Mouse (Mus musculus) embryonic facial prominence, embryonic 14.5 days (tissue): ENCODE results near the gene Pphln1. TPM values are rescaled to one million over a fixed set of nuclear protein-coding genes. Genes with fewer than 3 reads are reported as not detected.

Experiments
- ATAC-seq: fragments of 200-750 bp; cut with Nextera tagmentation; 2 replicates; pipeline ENCODE4 v1.8.0; 2017; ENCODE audit warnings: low read depth, moderate number of reproducible peaks, moderate TSS enrichment
- DNase-seq: peaks from one replicate; pipeline ENCODE4 v3.0.0-alpha.2; 2015; ENCODE audit warnings: low spot score
- H3K27ac ChIP-seq: fragments of 300-500 bp; sonication (generic); replicated peaks from 2 replicates; pipeline ENCODE4 v1.5.1; 2014; ENCODE audit warnings: low read depth, mild to moderate bottlenecking, low read length, moderate library complexity
- H3K27me3 ChIP-seq: fragments of 300-500 bp; sonication (generic); replicated peaks from 2 replicates; pipeline ENCODE4 v1.6.1; 2014; ENCODE audit warnings: low read length; ENCODE audit not compliant: control insufficient read depth, insufficient read depth
- H3K36me3 ChIP-seq: fragments of 300-500 bp; sonication (generic); 2 replicates; pipeline ENCODE4 v1.6.1; 2014; ENCODE audit warnings: low read length, mixed read lengths; ENCODE audit not compliant: control insufficient read depth, insufficient read depth
- H3K4me1 ChIP-seq: fragments of 300-500 bp; sonication (generic); 2 replicates; pipeline ENCODE4 v1.6.1; 2014; ENCODE audit warnings: antibody characterized with exemption, low read length; ENCODE audit not compliant: control insufficient read depth, insufficient read depth
- H3K4me2 ChIP-seq: fragments of 300-500 bp; sonication (generic); 2 replicates; pipeline ENCODE4 v1.6.1; 2014; ENCODE audit warnings: low read depth, mild to moderate bottlenecking, low read length, moderate library complexity, mixed read lengths
- H3K4me3 ChIP-seq: fragments of 300-500 bp; sonication (generic); 2 replicates; pipeline ENCODE4 v1.5.1; 2014; ENCODE audit warnings: low read depth, mild to moderate bottlenecking, low read length
- H3K9ac ChIP-seq: fragments of 300-500 bp; sonication (generic); 2 replicates; pipeline ENCODE4 v1.6.1; 2014; ENCODE audit warnings: low read depth, mild to moderate bottlenecking, low read length, moderate library complexity, mixed read lengths
- H3K9me3 ChIP-seq: fragments of 300-500 bp; sonication (generic); 2 replicates; pipeline ENCODE4 v1.6.1; 2016; ENCODE audit warnings: low read length; ENCODE audit not compliant: control insufficient read depth
- WGBS: fragments of 180-500 bp; shearing (Covaris S2); extraction: QIAGEN DNeasy Blood & Tissue Kit; methylation state at CpG from one replicate; pipeline ENCODE4 v1.1.7; 2014; 5-methylcytosine and 5-hydroxymethylcytosine counted together
- polyA plus RNA-seq: library from polyadenylated mRNA; unstranded; fragments of >200 nt; fragmentation: Nextera tagmentation; extraction: Ambion mirVana; gene quantifications from 2 replicates; pipeline ENCODE4 v1.2.1, GENCODE M21; 2014

Gene Pphln1
- polyA plus RNA-seq, 1 experiment from 2014 or later: 21.6 TPM

DNA sequence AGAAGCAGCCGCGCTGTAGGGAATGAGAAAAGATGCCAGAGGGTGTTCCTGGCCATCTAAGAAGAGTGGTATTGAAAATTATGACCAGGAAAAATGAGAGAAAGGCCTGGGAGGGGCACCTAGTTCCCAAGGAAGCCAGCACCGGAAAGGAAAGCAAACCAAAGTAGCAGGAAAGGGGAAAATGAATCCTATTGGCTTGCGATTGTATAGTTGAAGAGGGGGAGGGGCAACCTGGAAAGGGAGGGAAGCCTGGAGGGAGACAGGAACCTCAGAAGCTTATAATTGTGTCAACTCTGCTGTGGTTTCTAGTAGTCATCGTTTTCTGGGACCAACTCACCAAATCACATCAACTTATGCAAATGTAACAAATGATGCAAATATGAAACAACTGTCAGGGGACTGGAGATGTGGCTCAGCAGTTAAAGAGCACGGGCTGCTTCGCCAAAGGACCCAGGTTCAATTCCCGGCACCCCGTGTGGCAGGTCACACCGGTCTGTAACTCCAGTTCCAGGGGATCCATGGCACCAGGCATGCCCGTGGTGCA, 118.9 kb downstream of the Pphln1 start:
- peaks cover 45% of the 10 kb centered on the region for H3K4me1 ChIP-seq
- peak overlapping the region; percentile 93 for H3K4me2 ChIP-seq
- H3K4me3 ChIP-seq: no peak overlapping the region
- ATAC-seq (no peak), DNase-seq (no peak)
- no peak overlapping the region for H3K9ac ChIP-seq
- no peaks in the 10 kb centered on the region for H3K36me3 ChIP-seq
- H3K27ac ChIP-seq: 0 out of 2 replicates have a peak overlapping the region, but pooled peaks have one; percentile 88
- no peaks in the 10 kb centered on the region for H3K9me3 ChIP-seq
- H3K27me3 ChIP-seq: no peaks in the 10 kb centered on the region
- 74% methylated on average over 11 of the region's 11 CpGs for WGBS

DNA sequence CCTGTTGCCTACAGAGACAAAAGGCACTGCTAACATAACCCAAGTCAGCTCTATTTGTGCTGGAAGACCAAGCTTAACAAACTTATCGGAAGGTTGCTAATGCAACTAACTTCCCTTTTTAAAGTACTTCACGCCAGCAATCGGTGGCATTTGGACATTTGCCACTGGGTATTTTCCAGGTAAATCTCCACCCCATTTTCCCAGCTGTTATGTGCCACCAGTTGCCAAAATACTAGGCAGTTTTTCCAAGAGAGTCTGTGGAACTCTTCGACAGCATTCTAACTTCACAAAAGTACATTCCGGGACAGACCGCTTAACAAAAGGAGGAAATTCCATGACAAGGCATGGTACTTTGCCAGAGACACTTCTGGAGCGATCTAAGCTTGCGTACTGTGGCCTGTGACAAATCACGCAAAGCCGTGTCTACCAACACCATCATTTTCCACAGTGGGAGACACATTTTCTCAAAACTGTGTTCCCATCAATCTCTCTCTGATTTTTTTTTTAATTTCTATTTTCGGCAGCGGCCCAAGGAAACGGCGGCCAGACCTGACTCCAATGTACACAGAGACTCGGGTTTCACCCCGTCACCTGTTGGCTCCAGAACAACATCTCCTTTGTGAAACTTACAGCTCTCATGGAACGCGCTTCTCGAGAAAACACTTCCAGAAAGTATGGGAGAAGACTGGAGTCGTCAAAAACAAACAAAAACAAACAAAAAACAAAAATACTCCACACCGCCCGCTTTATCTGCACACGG, 120.2 kb downstream of the Pphln1 start:
- no peaks in the 10 kb centered on the region for H3K36me3 ChIP-seq
- 4% methylated on average over 23 of the region's 23 CpGs for WGBS
- H3K9me3 ChIP-seq: no peaks in the 10 kb centered on the region
- DNase-seq (peak; percentile 86), ATAC-seq (peak; percentile 56)
- H3K4me1 ChIP-seq: peaks cover 41% of the 10 kb centered on the region
- peak overlapping the region; percentile 76 for H3K4me3 ChIP-seq
- peak overlapping the region; percentile 79 for H3K9ac ChIP-seq
- peak overlapping the region; percentile 93 for H3K4me2 ChIP-seq
- H3K27me3 ChIP-seq: no peaks in the 10 kb centered on the region
- H3K27ac ChIP-seq: peak overlapping the region; percentile 88

DNA sequence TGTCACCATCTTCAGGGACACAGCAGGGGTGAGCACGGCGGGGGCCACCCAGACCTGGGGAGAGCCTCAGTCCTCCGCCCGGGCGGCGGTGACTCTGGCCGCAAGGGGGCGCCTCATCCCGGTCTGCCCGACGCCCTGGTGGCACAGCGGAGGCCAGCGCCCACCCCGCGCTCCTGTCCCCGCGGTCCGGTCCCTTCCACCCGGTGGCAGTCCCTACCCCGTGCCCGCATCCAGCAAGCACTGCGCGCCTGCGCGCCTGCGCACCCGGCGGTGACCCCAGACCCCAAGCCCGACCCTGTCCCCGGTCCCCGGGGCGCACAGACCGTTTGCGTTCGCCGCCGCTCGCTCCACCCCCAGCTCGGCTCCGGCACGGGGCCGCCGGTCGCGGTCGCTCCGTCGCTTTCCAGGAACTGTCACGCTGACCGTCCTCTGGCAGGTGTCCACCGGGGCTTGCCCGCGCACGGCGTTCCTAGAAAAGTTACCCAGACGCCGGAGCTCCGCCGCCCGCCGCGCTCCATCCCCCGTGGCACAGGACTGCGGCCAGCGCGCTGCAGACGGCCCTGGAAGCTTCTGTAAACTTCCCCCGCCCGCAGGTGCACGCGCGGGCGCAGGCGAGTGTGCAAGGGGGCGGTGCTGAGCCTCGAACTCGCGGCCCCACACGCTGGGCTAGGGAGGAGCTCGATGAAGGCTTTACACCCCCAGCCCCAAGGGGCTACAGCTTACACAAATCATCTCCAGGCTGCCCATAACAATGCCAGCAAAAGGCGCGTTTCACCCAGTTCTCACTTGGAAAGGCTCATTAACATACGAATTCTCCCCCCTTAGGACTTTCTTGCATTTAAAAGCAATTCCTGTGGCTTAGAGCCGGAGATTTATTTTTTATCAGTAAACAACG, 121.0 kb downstream of the Pphln1 start:
- Histone ChIP-seq H3K27ac (peak overlapping the region; percentile 88), H3K9ac (peak overlapping the region; percentile 79), H3K36me3 (no peaks in the 10 kb centered on the region), H3K4me3 (peak overlapping the region; percentile 76), H3K27me3 (no peaks in the 10 kb centered on the region), H3K9me3 (no peaks in the 10 kb centered on the region), H3K4me1 (peaks cover 37% of the 10 kb centered on the region), H3K4me2 (peak overlapping the region; percentile 93)
- ATAC-seq (peak; percentile 87), DNase-seq (peak; percentile 81)
- under 1% methylated on average over 57 of the region's 85 CpGs for WGBS

DNA sequence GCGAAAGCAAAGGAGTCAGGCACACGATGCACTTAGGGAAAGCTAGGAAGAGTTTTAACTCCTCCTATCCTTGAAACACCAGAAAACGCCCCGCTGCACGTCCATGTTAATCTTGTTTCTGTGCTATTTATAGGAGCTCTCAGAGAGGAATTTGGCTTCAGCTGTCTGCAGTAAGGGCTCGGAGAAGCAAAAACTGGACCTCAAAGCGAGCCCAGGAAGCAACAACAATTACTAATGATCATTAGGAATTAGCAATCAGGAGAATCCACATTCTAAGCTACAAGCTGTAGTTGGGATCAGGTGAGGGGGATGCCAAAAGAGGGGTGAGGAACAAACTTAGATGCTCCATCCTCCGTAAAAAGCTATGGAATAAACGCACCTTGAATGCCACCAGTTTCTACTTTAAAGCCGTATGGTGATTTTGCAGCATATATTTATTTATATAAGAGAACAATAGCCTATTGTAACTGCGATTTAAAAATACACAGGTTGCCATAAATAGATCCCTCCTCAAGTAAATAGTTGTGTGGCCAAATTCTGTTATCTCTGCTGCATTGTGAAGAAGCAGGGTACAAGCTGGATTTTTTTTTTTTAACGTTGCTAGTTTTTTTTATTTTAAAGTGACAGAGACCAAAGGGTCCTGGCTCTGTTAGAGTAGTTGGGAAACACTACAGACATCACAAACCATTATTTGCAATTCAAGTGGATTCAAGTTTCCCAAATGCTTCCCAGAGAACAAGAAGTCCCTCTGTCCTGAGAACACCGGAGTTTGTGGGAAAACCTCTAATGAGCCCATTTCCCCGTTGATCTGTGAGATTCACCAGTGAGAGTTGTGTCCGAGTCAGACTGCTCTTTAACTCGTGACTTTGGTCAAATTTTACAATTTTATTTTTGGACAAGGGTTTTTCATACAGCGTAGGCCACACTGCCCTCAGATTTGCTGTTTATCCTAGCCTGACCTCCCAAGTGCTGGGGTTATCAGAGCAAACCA, 122.0 kb downstream of the Pphln1 start:
- Histone ChIP-seq H3K27ac (peak overlapping the region; percentile 88), H3K9me3 (no peaks in the 10 kb centered on the region), H3K27me3 (no peaks in the 10 kb centered on the region), H3K9ac (peak overlapping the region; percentile 79), H3K4me1 (peaks cover 30% of the 10 kb centered on the region), H3K36me3 (no peaks in the 10 kb centered on the region), H3K4me2 (peak overlapping the region; percentile 93), H3K4me3 (peak overlapping the region; percentile 76)
- WGBS: 7% methylated on average over 17 of the region's 17 CpGs
- ATAC-seq (no peak), DNase-seq (peak; percentile 89)

DNA sequence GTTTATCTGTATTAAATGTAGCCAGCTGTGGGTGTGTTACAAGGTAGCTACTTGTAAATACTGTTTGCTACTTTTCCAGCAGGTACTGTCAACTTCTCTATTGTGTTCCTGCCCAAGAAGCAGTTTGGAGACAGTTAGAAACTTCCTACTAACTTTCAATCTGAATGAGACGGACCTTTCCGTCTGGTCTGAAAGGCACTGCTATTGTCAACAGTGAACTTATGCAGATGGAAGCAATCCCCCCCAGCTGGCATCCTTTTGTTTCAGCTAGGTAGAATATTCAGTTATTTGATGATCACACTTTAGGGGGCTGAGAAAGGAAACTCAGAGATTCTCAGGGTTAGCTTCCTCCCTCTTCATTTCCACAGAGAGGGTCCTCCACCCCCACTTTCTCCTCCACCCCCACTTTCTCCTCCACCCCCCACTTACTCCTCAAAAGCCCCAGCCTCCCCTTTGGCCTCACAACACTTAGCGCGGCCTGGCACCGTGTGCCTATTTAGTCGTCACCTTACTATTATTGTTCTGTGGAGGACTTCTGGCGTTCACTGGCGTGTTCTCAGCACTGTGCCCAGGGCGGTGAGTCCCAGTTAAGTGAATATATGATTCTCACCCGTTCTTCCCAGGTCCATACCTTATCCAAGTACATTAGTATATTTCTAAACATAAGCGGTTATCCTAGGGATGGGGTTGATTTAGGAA, 123.1 kb downstream of the Pphln1 start:
- Histone ChIP-seq H3K27ac (no peak overlapping the region; the same call in 1 of the 2 replicates), H3K4me1 (peaks cover 30% of the 10 kb centered on the region), H3K4me2 (0 out of 2 replicates have a peak overlapping the region, but pooled peaks have one; percentile 93), H3K27me3 (no peaks in the 10 kb centered on the region), H3K36me3 (no peaks in the 10 kb centered on the region), H3K4me3 (no peak overlapping the region), H3K9me3 (no peaks in the 10 kb centered on the region), H3K9ac (no peak overlapping the region)
- 51% methylated on average over 11 of the region's 11 CpGs for WGBS
- no peak for ATAC-seq
- no peak for DNase-seq

DNA sequence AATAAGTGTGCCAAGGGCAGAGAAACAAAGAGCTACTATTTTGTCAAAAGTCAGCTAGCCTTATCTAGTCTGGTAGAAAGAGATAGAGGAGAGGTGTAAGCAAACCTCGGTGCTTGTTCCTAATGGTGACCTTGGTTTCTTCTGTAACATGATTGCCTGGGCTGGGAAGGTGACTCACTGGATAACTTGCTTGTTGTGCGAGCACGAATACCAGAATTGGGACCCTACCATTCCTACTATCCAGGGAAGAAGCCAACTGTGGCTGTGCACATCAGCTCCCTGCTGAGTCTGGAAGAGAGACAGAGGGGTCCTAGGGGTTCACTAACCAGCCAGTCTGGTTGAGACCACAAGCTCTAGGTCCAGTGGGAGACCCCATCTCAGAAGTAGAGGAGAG, 123.6 kb downstream of the Pphln1 start:
- no peak overlapping the region for H3K9ac ChIP-seq
- ATAC-seq (no peak), DNase-seq (no peak)
- no peak overlapping the region for H3K4me3 ChIP-seq
- H3K9me3 ChIP-seq: no peaks in the 10 kb centered on the region
- WGBS: 52% methylated on average over 3 of the region's 3 CpGs
- H3K27ac ChIP-seq: no peak overlapping the region
- no peaks in the 10 kb centered on the region for H3K36me3 ChIP-seq
- H3K4me1 ChIP-seq: peaks cover 30% of the 10 kb centered on the region
- H3K4me2 ChIP-seq: no peak overlapping the region
- no peaks in the 10 kb centered on the region for H3K27me3 ChIP-seq

DNA sequence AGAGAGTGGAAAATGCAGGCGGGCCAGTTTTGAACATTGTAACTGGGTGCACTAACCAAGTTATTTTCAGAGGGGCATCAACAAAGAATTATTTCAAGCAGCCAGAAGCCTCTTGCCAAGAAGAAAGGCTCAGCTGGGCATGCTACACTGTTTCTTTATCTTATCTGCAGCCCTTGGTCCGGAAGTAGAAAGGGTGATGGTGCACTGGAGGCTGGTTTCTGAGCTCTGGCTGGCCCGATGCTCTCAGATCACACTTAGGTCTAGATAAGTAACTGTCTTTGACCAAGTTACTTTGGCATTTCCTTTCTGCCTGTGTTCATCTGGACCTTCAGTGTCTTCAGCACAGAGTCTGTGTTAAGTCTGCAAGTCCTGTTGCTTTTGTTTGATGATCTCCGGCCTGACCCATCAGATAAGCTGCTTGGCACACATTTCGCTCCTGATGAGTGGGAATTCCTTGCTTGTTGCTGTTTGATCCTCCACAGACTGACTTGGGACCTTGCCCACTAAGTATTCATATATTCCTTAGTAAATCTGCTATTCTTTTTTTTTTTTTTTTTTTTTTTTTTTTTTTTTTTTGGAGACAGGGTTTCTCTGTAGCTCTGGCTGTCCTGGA, 127.3 kb downstream of the Pphln1 start:
- Histone ChIP-seq H3K4me1 (peaks cover 7% of the 10 kb centered on the region), H3K27ac (no peak overlapping the region), H3K27me3 (no peaks in the 10 kb centered on the region), H3K9ac (no peak overlapping the region), H3K4me3 (no peak overlapping the region), H3K36me3 (no peaks in the 10 kb centered on the region), H3K4me2 (no peak overlapping the region), H3K9me3 (no peaks in the 10 kb centered on the region)
- WGBS: 80% methylated on average over 5 of the region's 5 CpGs
- ATAC-seq: no peak
- DNase-seq: no peak
